Mouse (Mus musculus) right cerebral cortex, postnatal 36 days (tissue): ENCODE results near the gene G6pc.
"Not testable (repeated sequence)": the region's sequence is repeated elsewhere in the genome, so short reads cannot be mapped to it uniquely, and the experiment has no call there.

Experiments used
- DNase-seq, 2 experiments: peaks; one replicate each; pipeline ENCODE4 v3.0.0; 2022; ENCODE audit warnings: low spot score in 2 of 2, mixed read lengths in 1 of 2

G6pc gene

GRCm38 (mm10) chr11:101367326-101367935, at the start of gene G6pc:
Gene G6pc, plus strand, starts transcription at chr11:101367561.
- no peak for DNase-seq

GRCm38 (mm10) chr11:101323609-101324008, 43.8 kb upstream of the G6pc start:
- peak; percentile 59 to 61 for DNase-seq

GRCm38 (mm10) chr11:101324763-101325162, 42.6 kb upstream of the G6pc start, which contains the start of gene Aoc2:
Gene Aoc2, plus strand, starts transcription at chr11:101325063.
- no peak for DNase-seq

- not testable (repeated sequence) for DNase-seq
Measured at GRCm38 (mm10) chr11:101325201-101325600, 42.2 kb upstream of the G6pc start.

- DNase-seq: no peak
Measured at GRCm38 (mm10) chr11:101326147-101326546, 41.2 kb upstream of the G6pc start.

- no peak for DNase-seq
Measured at GRCm38 (mm10) chr11:101327311-101327710, 40.0 kb upstream of the G6pc start.

GRCm38 (mm10) chr11:101328941-101329635, 38.3 kb upstream of the G6pc start:
- DNase-seq: peak in 1 of 2 experiments; percentile 22

- no peak for DNase-seq
Measured at GRCm38 (mm10) chr11:101330371-101330924, 36.9 kb upstream of the G6pc start, which contains the start of gene Aoc3. Gene Aoc3, plus strand, starts transcription at chr11:101330605.

GRCm38 (mm10) chr11:101330961-101331360, 36.4 kb upstream of the G6pc start:
- DNase-seq: not testable (repeated sequence)

- DNase-seq: no peak
Measured at GRCm38 (mm10) chr11:101332537-101332936, 34.8 kb upstream of the G6pc start.

- DNase-seq: no peak
Measured at GRCm38 (mm10) chr11:101334023-101334422, 33.3 kb upstream of the G6pc start.

- no peak for DNase-seq
Measured at GRCm38 (mm10) chr11:101334516-101334915, 32.8 kb upstream of the G6pc start.

- DNase-seq: no peak
Measured at GRCm38 (mm10) chr11:101335685-101336084, 31.7 kb upstream of the G6pc start.

GRCm38 (mm10) chr11:101338123-101338760, 29.1 kb upstream of the G6pc start:
- no peak for DNase-seq

GRCm38 (mm10) chr11:101347083-101347775, 20.1 kb upstream of the G6pc start:
- DNase-seq: no peak

- no peak for DNase-seq
Measured at GRCm38 (mm10) chr11:101348774-101349173, 18.6 kb upstream of the G6pc start.

- no peak for DNase-seq
Measured at GRCm38 (mm10) chr11:101349216-101349615, 18.1 kb upstream of the G6pc start.

GRCm38 (mm10) chr11:101351100-101351720, 16.2 kb upstream of the G6pc start:
- no peak for DNase-seq

- no peak for DNase-seq
Measured at GRCm38 (mm10) chr11:101351721-101352111, 15.6 kb upstream of the G6pc start.

GRCm38 (mm10) chr11:101353436-101353835, 13.9 kb upstream of the G6pc start:
- no peak for DNase-seq

GRCm38 (mm10) chr11:101354438-101355010, 12.8 kb upstream of the G6pc start:
- no peak for DNase-seq
